Mouse (Mus musculus): ENCODE measurements around the gene Luzp2. TPM values are rescaled to one million over a fixed set of nuclear protein-coding genes. Genes with fewer than 3 reads are reported as not detected.

Gene Luzp2
- polyA plus RNA-seq, 1 experiment from 2014 or later = 0.09 TPM

DNA sequence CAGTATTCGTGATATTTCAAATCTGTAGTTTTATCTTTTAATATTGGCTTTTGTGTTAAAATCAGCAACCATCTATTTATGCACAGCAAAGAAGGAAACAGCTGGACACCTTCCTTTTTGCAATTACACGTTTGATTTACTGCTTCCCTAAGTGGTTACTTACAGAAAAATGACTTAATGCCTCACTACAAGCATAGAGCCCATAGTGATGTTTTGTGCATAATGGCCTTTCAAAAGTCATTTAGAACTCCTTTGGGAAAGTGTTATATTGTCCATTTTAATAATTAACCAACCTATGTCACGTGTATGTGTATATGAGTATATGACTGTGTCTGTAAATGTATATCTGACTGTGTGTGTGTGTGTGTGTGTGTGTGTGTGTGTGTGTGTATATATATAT lies 63.3 kb downstream of the Luzp2 start:
- H3K4me3 ChIP-seq (ENCODE audit: low read depth, low read length) = no peak overlapping the region
- ATAC-seq (ENCODE audit: insufficient read depth) (no peak), DNase-seq (no peak)
- H3K27ac ChIP-seq (ENCODE audit: low read depth) = no peak overlapping the region
- no peak overlapping the region for H3K4me2 ChIP-seq
- no peaks in the 10 kb centered on the region for H3K9me3 ChIP-seq (ENCODE audit: low read depth, low read length)
- no peaks in the 10 kb centered on the region for H3K4me1 ChIP-seq (ENCODE audit: insufficient read depth)
- H3K27me3 ChIP-seq (ENCODE audit: insufficient read depth, low read length) = no peaks in the 10 kb centered on the region
- TF ChIP-seq CTCF (IDR thresholded peaks at IDR 0.05; ENCODE audit: low read depth) = no peak
- H3K9ac ChIP-seq = no peak overlapping the region
- H3K36me3 ChIP-seq (ENCODE audit: insufficient read depth) = no peaks in the 10 kb centered on the region
- 61% methylated on average over 3 of the region's 3 CpGs for WGBS

DNA sequence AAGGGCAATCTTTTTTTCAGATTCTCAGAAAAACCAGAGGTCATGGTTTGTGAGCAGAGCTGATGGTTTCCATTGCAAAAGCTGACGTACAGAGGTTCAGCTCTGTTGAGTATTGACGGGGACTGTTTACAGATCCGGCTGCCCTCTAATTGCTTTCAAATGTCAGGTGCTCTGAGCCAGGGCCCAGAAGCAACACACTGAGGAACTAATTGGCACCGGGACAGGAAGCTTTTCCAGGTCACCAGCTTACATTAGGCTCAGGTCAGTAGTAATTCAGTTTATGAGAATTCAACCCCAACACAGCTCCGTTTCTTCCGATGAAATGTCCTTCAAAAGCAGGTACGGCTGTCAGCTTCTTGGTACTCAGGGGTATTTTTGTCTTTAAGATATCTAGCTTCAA lies 74.7 kb downstream of the Luzp2 start:
- no peak overlapping the region for H3K9ac ChIP-seq
- H3K4me2 ChIP-seq = no peak overlapping the region
- no peaks in the 10 kb centered on the region for H3K9me3 ChIP-seq (ENCODE audit: low read depth, low read length)
- no peak for DNase-seq
- no peaks in the 10 kb centered on the region for H3K4me1 ChIP-seq (ENCODE audit: insufficient read depth)
- H3K36me3 ChIP-seq (ENCODE audit: insufficient read depth) = no peaks in the 10 kb centered on the region
- H3K4me3 ChIP-seq (ENCODE audit: low read depth, low read length) = no peak overlapping the region
- H3K27ac ChIP-seq (ENCODE audit: low read depth) = no peak overlapping the region
- no peaks in the 10 kb centered on the region for H3K27me3 ChIP-seq (ENCODE audit: insufficient read depth, low read length)
- TF ChIP-seq CTCF (IDR thresholded peaks at IDR 0.05; ENCODE audit: low read depth) = no peak
- ATAC-seq (ENCODE audit: insufficient read depth) = no peak
- 79% methylated on average over 7 of the region's 7 CpGs for WGBS

DNA sequence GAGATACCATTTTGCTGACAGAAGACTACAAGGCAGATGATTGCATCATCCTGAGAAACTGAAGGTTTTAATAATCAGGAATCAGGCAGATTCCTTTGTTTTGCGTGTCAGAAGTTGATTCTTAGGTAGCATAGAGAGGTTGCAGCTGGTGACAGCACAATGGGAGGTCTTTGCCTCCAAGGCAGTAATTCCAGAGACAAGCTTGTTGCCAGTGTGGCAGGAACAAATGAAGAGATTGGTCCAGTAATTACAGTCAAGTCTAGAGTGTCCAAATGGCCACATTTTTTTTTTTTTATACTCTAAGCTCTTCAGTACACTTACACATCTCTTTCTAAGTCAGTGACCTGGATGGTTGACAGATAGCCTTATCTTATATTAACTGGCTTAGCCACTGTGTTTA lies 78.7 kb downstream of the Luzp2 start:
- Histone ChIP-seq H3K9ac (no peak overlapping the region), H3K27ac (ENCODE audit: low read depth) (no peak overlapping the region), H3K4me2 (no peak overlapping the region), H3K4me3 (ENCODE audit: low read depth, low read length) (no peak overlapping the region), H3K27me3 (ENCODE audit: insufficient read depth, low read length) (no peaks in the 10 kb centered on the region), H3K36me3 (ENCODE audit: insufficient read depth) (no peaks in the 10 kb centered on the region), H3K4me1 (ENCODE audit: insufficient read depth) (no peaks in the 10 kb centered on the region), H3K9me3 (ENCODE audit: low read depth, low read length) (no peaks in the 10 kb centered on the region)
- no peak for TF ChIP-seq CTCF (IDR thresholded peaks at IDR 0.05; ENCODE audit: low read depth)
- DNase-seq = peak; percentile 5
- 27% methylated on average over 1 of the region's 1 CpGs for WGBS
- ATAC-seq (ENCODE audit: insufficient read depth) = no peak

DNA sequence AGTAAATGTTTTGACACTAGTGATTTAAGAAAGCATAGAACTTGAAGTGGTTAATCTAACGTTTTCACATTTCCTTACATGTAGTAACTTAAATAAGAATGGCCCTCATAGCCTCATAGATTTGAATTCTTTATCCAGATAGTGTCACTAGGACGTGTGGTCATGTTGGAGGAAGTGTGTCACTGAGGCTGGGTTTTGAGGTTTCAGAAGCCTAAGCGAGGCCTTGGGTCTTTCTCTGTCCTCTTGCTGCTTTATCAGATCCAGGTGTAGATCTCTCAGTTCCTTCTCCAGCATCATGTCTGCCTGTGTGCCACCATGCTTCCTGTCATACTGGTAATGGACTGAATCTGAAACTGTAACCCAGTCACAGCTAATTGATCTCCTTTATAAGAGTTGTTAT lies 86.7 kb downstream of the Luzp2 start:
- Histone ChIP-seq H3K9ac (no peak overlapping the region), H3K4me2 (no peak overlapping the region), H3K4me3 (ENCODE audit: low read depth, low read length) (no peak overlapping the region), H3K27ac (ENCODE audit: low read depth) (no peak overlapping the region), H3K9me3 (ENCODE audit: low read depth, low read length) (no peaks in the 10 kb centered on the region), H3K4me1 (ENCODE audit: insufficient read depth) (no peaks in the 10 kb centered on the region), H3K36me3 (ENCODE audit: insufficient read depth) (no peaks in the 10 kb centered on the region), H3K27me3 (ENCODE audit: insufficient read depth, low read length) (no peaks in the 10 kb centered on the region)
- TF ChIP-seq CTCF (IDR thresholded peaks at IDR 0.05; ENCODE audit: low read depth) = no peak
- no peak for ATAC-seq (ENCODE audit: insufficient read depth)
- WGBS = 67% methylated on average over 3 of the region's 3 CpGs
- no peak for DNase-seq

DNA sequence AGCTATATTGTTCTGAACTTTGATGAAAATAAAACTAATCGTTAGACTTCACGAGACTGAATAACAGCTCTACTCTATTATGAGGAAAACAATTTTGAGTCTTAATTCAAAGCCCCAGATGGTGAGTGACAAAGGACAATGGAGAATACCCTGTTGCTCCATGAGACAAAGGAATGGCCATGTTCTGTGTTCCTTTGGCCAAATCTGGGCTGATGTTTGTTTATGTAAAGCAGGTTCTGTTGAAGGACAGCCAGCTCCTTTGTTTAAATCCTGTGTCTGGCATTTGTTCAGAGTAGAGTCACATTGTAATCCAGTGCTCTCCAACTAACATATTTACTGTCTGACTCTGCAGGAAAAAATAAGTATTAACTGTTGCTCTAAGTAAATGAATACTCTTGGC lies 121.5 kb downstream of the Luzp2 start:
- no peak for DNase-seq
- no peak overlapping the region for H3K4me2 ChIP-seq
- 80% methylated on average over 2 of the region's 2 CpGs for WGBS
- no peaks in the 10 kb centered on the region for H3K9me3 ChIP-seq (ENCODE audit: low read depth, low read length)
- no peaks in the 10 kb centered on the region for H3K27me3 ChIP-seq (ENCODE audit: insufficient read depth, low read length)
- H3K36me3 ChIP-seq (ENCODE audit: insufficient read depth) = no peaks in the 10 kb centered on the region
- no peak overlapping the region for H3K9ac ChIP-seq
- ATAC-seq (ENCODE audit: insufficient read depth) = no peak
- TF ChIP-seq CTCF (IDR thresholded peaks at IDR 0.05; ENCODE audit: low read depth) = no peak
- no peak overlapping the region for H3K27ac ChIP-seq (ENCODE audit: low read depth)
- no peaks in the 10 kb centered on the region for H3K4me1 ChIP-seq (ENCODE audit: insufficient read depth)
- H3K4me3 ChIP-seq (ENCODE audit: low read depth, low read length) = no peak overlapping the region

DNA sequence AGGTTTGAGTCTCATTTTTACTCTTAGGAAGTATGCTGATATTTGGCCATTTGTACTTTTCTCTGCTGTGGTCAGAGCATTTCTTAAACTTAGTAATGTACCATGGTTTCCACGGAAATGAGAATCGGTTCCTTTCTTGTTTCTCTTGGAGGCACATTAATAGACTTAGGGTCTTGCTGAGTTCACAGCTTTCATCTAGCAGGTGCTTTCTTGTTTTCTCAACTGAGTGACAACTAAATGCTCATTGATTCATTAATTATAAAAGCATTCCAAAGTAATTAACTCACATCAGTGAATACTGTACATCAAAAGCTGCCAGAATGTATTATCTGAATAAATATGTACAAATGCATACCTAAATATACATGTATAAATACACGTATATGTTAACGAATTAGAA lies 127.4 kb downstream of the Luzp2 start:
- Histone ChIP-seq H3K4me2 (no peak overlapping the region), H3K36me3 (ENCODE audit: insufficient read depth) (no peaks in the 10 kb centered on the region), H3K9me3 (ENCODE audit: low read depth, low read length) (no peaks in the 10 kb centered on the region), H3K9ac (no peak overlapping the region), H3K4me1 (ENCODE audit: insufficient read depth) (no peaks in the 10 kb centered on the region), H3K27me3 (ENCODE audit: insufficient read depth, low read length) (no peaks in the 10 kb centered on the region), H3K4me3 (ENCODE audit: low read depth, low read length) (no peak overlapping the region), H3K27ac (ENCODE audit: low read depth) (no peak overlapping the region)
- 88% methylated on average over 4 of the region's 4 CpGs for WGBS
- no peak for DNase-seq
- TF ChIP-seq CTCF (IDR thresholded peaks at IDR 0.05; ENCODE audit: low read depth) = no peak
- no peak for ATAC-seq (ENCODE audit: insufficient read depth)

DNA sequence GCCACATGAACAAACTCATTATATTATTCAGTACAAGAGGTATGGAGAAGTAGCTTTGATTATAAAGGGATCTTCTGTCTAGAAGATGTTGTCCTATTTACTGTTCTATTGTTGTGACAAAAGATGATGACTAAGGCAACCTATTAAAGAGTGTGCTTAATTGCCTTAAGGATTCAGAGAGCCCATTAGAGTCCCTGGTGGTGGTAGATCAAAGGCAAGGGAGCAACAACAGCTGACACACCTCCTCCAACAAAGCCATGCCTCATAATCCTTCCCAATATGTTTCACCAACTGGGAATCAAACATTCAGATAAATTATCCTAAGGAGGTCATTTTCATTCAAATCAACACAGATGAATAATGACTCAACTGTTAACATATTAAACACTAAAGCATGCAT lies 142.1 kb downstream of the Luzp2 start:
- no peak overlapping the region for H3K4me3 ChIP-seq (ENCODE audit: low read depth, low read length)

DNA sequence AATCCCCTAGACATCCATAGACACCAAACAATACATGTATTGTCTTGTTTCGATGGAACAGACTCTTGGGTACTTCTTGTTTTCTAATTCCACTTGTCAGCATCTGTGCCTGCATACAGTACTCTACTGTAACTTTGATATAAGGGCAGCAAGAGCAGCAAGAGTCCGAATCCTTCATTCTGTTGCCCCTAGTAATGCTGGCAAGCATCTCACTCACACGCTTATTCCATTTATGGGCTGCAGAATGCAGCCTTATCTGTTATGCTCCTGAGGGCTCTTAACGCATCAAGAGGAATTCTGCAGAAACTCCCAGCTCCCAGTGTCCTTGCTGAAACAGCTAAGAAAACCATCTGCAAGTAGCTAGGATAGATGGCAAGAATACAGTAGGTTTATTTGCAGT lies 145.3 kb downstream of the Luzp2 start:
- Histone ChIP-seq H3K27me3 (ENCODE audit: insufficient read depth, low read length) (no peaks in the 10 kb centered on the region), H3K4me2 (no peak overlapping the region), H3K27ac (ENCODE audit: low read depth) (no peak overlapping the region), H3K9ac (no peak overlapping the region), H3K4me1 (ENCODE audit: insufficient read depth) (no peaks in the 10 kb centered on the region), H3K9me3 (ENCODE audit: low read depth, low read length) (no peaks in the 10 kb centered on the region), H3K4me3 (ENCODE audit: low read depth, low read length) (no peak overlapping the region), H3K36me3 (ENCODE audit: insufficient read depth) (no peaks in the 10 kb centered on the region)
- TF ChIP-seq CTCF (IDR thresholded peaks at IDR 0.05; ENCODE audit: low read depth) = no peak
- WGBS = 56% methylated on average over 4 of the region's 4 CpGs
- ATAC-seq (ENCODE audit: insufficient read depth) (no peak), DNase-seq (peak; percentile 11)

More for the DNA sequence above, 142.1 kb downstream of the Luzp2 start:
- Histone ChIP-seq H3K27me3 (ENCODE audit: insufficient read depth, low read length) (no peaks in the 10 kb centered on the region), H3K27ac (ENCODE audit: low read depth) (no peak overlapping the region), H3K9ac (no peak overlapping the region), H3K9me3 (ENCODE audit: low read depth, low read length) (no peaks in the 10 kb centered on the region), H3K36me3 (ENCODE audit: insufficient read depth) (no peaks in the 10 kb centered on the region), H3K4me1 (ENCODE audit: insufficient read depth) (no peaks in the 10 kb centered on the region), H3K4me2 (no peak overlapping the region)
- no peak for ATAC-seq (ENCODE audit: insufficient read depth)
- no peak for TF ChIP-seq CTCF (IDR thresholded peaks at IDR 0.05; ENCODE audit: low read depth)
- DNase-seq = no peak
